Mouse (Mus musculus) stomach, postnatal 0 days (tissue): Measurements from ENCODE around the gene Iqschfp. TPM values are rescaled to one million over a fixed set of nuclear protein-coding genes. Genes with fewer than 3 reads are reported as not detected.

Source experiments
- ATAC-seq: fragments of 200-750 bp; cut with Nextera tagmentation; 2 replicates; pipeline ENCODE4 v1.8.0; 2017; ENCODE audit not compliant: low FRiP score, low TSS enrichment
- DNase-seq: peaks from one replicate; pipeline ENCODE4 v3.0.0-alpha.2; 2016; ENCODE audit warnings: low spot score
- H3K27ac ChIP-seq: fragments of 300-500 bp; sonication (generic); replicated peaks from 2 replicates; pipeline ENCODE4 v1.5.1; 2014; ENCODE audit warnings: mild to moderate bottlenecking, control low read depth
- H3K27me3 ChIP-seq: fragments of 300-500 bp; sonication (generic); 2 replicates; pipeline ENCODE4 v1.6.1; 2014; ENCODE audit warnings: low read length; ENCODE audit not compliant: control insufficient read depth, insufficient read depth
- H3K36me3 ChIP-seq: fragments of 300-500 bp; sonication (generic); 2 replicates; pipeline ENCODE4 v1.6.1; 2014; ENCODE audit warnings: low read length, mixed read lengths; ENCODE audit not compliant: control insufficient read depth, insufficient read depth
- H3K4me1 ChIP-seq: fragments of 300-500 bp; sonication (generic); replicated peaks from 2 replicates; pipeline ENCODE4 v1.6.1; 2014; ENCODE audit warnings: antibody characterized with exemption; ENCODE audit not compliant: control insufficient read depth, insufficient read depth
- H3K4me2 ChIP-seq: fragments of 300-500 bp; sonication (generic); replicated peaks from 2 replicates; pipeline ENCODE4 v1.6.1; 2014; ENCODE audit warnings: low read depth, mild to moderate bottlenecking, control low read depth, moderate library complexity
- H3K4me3 ChIP-seq: fragments of 300-500 bp; sonication (generic); 2 replicates; pipeline ENCODE4 v1.5.1; 2014; ENCODE audit warnings: low read depth, low read length, control low read depth
- H3K9ac ChIP-seq: fragments of 300-500 bp; sonication (generic); 2 replicates; pipeline ENCODE4 v1.6.1; 2014; ENCODE audit warnings: mild to moderate bottlenecking, low read length, control low read depth, mixed read lengths
- H3K9me3 ChIP-seq: fragments of 300-500 bp; sonication (generic); 2 replicates; pipeline ENCODE4 v1.6.1; 2016; ENCODE audit warnings: low read length; ENCODE audit not compliant: control insufficient read depth
- CTCF ChIP-seq: IDR thresholded peaks from 2 replicates; pipeline ENCODE4 v1.5.1; 2016; ENCODE audit warnings: antibody characterized with exemption, low read depth, mild to moderate bottlenecking, moderate library complexity
- EP300 ChIP-seq: optimal IDR thresholded peaks from 2 replicates; pipeline ENCODE3; 2016; ENCODE audit warnings: antibody characterized with exemption
- WGBS: fragments of 180-500 bp; shearing (Covaris S2); extraction: QIAGEN DNeasy Blood & Tissue Kit; methylation state at CpG from one replicate; pipeline ENCODE4 v1.1.7; 2014; 5-methylcytosine and 5-hydroxymethylcytosine counted together
- polyA plus RNA-seq: library from polyadenylated mRNA; unstranded; fragments of >200 nt; fragmentation: Nextera tagmentation; extraction: Ambion mirVana; gene quantifications from 2 replicates; pipeline ENCODE4 v1.2.1, GENCODE M21; 2015

Iqschfp gene
- polyA plus RNA-seq, 1 experiment from 2014 or later, result 0.08 TPM

- 0% methylated on average over 58 of the region's 70 CpGs for WGBS
- Histone ChIP-seq H3K9ac (peak overlapping the region; percentile 81), H3K36me3 (no peaks in the 10 kb centered on the region), H3K9me3 (no peaks in the 10 kb centered on the region), H3K27me3 (no peaks in the 10 kb centered on the region), H3K4me2 (peak overlapping the region; percentile 93), H3K4me3 (peak overlapping the region; percentile 74), H3K4me1 (0 out of 2 replicates have a peak, but pooled peaks cover 2% of the 10 kb centered on the region), H3K27ac (peak overlapping the region; percentile 98)
- peak; percentile 81 for ATAC-seq
- TF ChIP-seq EP300, result no peak
- peak; percentile 42 for TF ChIP-seq CTCF
- DNase-seq, result peak; percentile 83
Observed at GRCm38 (mm10) chr3:68493586-68494295, 601.7 kb downstream of the Iqschfp start.

DNA sequence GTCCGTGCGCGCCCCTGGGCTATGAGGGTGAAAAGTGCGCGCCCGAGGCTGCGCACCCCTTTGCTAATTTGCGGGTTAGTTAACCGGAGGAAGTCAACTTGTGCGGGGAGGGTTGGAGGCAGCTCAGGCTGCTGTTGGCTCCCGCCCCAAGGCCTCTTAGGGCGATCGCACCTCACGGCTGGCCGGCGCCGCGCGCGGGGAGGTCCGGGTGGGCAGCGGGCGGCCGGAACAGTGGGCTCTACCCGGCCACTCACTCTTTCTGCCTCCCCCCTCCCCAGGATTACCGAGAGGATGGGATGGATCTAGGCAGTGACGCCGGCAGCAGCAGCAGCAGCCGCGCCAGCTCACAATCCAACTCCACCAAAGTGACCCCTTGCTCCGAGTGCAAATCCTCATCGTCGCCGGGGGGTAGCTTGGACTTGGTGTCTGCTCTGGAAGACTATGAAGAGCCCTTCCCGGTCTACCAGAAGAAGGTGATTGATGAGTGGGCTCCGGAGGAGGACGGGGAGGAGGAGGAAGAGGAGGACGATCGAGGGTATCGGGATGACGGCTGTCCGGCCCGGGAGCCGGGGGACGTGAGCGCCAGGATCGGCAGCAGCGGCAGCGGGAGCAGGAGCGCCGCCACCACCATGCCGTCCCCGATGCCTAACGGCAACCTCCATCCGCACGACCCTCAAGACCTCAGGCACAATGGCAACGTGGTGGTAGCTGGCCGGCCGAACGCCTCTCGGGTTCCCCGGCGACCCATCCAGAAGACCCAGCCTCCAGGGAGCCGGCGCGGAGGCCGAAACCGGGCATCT lies 602.5 kb downstream of the Iqschfp start:
- no peaks in the 10 kb centered on the region for H3K9me3 ChIP-seq
- DNase-seq, result peak; percentile 40
- WGBS, result under 1% methylated on average over 67 of the region's 68 CpGs
- H3K9ac ChIP-seq, result peak overlapping the region; percentile 81
- H3K4me3 ChIP-seq, result peak overlapping the region; percentile 74
- no peaks in the 10 kb centered on the region for H3K27me3 ChIP-seq
- H3K27ac ChIP-seq, result peak overlapping the region; percentile 98
- peak overlapping the region; percentile 93 for H3K4me2 ChIP-seq
- peak; percentile 13; the same call in 1 of the 2 replicates for ATAC-seq
- H3K36me3 ChIP-seq, result no peaks in the 10 kb centered on the region
- H3K4me1 ChIP-seq, result 0 out of 2 replicates have a peak, but pooled peaks cover 2% of the 10 kb centered on the region
- TF ChIP-seq CTCF (no peak), EP300 (no peak)

GRCm38 (mm10) chr3:68495096-68495735 lies 603.2 kb downstream of the Iqschfp start:
- 0 out of 2 replicates have a peak, but pooled peaks cover 2% of the 10 kb centered on the region for H3K4me1 ChIP-seq
- ATAC-seq (no peak), DNase-seq (peak; percentile 53)
- H3K9me3 ChIP-seq, result no peaks in the 10 kb centered on the region
- TF ChIP-seq EP300, result no peak
- TF ChIP-seq CTCF, result peak; percentile 30; the same call in 1 of the 2 replicates
- WGBS, result under 1% methylated on average over 38 of the region's 38 CpGs
- H3K36me3 ChIP-seq, result no peaks in the 10 kb centered on the region
- H3K4me2 ChIP-seq, result peak overlapping the region; percentile 93
- peak overlapping the region; percentile 98 for H3K27ac ChIP-seq
- H3K4me3 ChIP-seq, result peak overlapping the region; percentile 74
- H3K27me3 ChIP-seq, result no peaks in the 10 kb centered on the region
- peak overlapping the region; percentile 81 for H3K9ac ChIP-seq

DNA sequence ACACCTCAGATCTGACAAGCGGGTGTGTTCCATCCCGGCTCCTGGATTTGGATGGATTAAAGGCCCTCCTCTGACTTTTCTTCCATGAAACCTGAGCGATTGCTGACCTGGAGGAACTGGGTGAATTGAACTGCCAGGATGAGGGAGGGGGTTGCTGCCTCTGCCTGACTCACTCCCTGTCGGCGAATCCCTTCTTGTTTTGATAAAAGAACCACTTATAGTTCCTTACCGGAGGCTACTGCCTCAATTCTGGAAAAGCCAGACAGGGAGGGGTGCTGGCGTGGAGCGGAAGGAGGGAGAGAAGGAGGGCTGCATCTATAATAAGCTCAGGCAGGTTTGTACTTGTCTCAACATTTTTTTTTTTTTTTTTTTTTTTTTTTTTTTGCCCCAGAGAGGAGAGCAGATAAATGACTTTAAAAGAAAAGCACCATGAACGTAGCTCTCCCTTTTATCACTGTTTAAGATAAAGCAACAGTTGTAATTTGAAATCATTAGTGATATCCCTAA lies 603.8 kb downstream of the Iqschfp start:
- Histone ChIP-seq H3K4me2 (peak overlapping the region; percentile 93), H3K4me1 (0 out of 2 replicates have a peak, but pooled peaks cover 2% of the 10 kb centered on the region)
- DNase-seq, result peak; percentile 23

DNA sequence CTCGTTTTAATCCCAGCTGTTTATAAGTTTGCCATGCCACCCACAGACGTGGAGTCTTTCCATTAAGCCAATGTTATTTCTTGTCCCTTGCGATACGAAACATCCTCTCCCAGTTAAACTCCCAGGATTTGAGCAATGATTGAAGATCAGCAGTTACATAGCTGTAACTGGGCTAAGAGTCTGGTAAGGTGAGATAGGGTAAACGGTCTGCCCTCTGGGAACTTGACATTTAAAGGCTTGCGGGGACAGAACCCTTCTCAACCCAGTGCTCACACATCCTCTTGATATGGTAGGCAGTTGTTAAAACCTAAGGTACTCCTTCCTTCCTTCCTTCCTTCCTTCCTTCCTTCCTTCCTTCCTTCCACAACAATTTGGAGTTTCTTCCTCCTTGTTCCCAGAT lies 604.5 kb downstream of the Iqschfp start:
- H3K4me3 ChIP-seq, result peak overlapping the region; percentile 74; the same call in 1 of the 2 replicates
- 55% methylated on average over 6 of the region's 6 CpGs for WGBS
- no peak for ATAC-seq

More for the DNA sequence above, 603.8 kb downstream of the Iqschfp start:
- 6% methylated on average over 9 of the region's 9 CpGs for WGBS
- H3K9ac ChIP-seq, result peak overlapping the region; percentile 81; the same call in 1 of the 2 replicates
- no peaks in the 10 kb centered on the region for H3K36me3 ChIP-seq
- no peak for ATAC-seq
- no peaks in the 10 kb centered on the region for H3K27me3 ChIP-seq
- H3K27ac ChIP-seq, result peak overlapping the region; percentile 98
- TF ChIP-seq EP300, result no peak
- TF ChIP-seq CTCF, result no peak
- H3K9me3 ChIP-seq, result no peaks in the 10 kb centered on the region
- H3K4me3 ChIP-seq, result peak overlapping the region; percentile 74

More for the DNA sequence above, 604.5 kb downstream of the Iqschfp start:
- H3K27ac ChIP-seq, result no peak overlapping the region
- H3K27me3 ChIP-seq, result no peaks in the 10 kb centered on the region
- peak overlapping the region; percentile 93; the same call in 1 of the 2 replicates for H3K4me2 ChIP-seq
- no peaks in the 10 kb centered on the region for H3K9me3 ChIP-seq
- no peak for TF ChIP-seq EP300
- no peak for TF ChIP-seq CTCF
- no peaks in the 10 kb centered on the region for H3K36me3 ChIP-seq
- no peak overlapping the region for H3K9ac ChIP-seq
- H3K4me1 ChIP-seq, result 0 out of 2 replicates have a peak, but pooled peaks cover 2% of the 10 kb centered on the region
- DNase-seq, result no peak
